Mouse (Mus musculus) hindbrain, embryonic 11.5 days (tissue): ENCODE data around the gene Hsp90ab1. TPM values are rescaled to one million over a fixed set of nuclear protein-coding genes. Genes with fewer than 3 reads are reported as not detected.

Experiments used
- ATAC-seq: fragments of 200-750 bp; cut with Nextera tagmentation; 2 replicates; pipeline ENCODE4 v1.8.0; 2017; ENCODE audit warnings: mild to moderate bottlenecking, moderate TSS enrichment, moderate library complexity; ENCODE audit not compliant: low FRiP score
- DNase-seq: peaks from one replicate; pipeline ENCODE4 v3.0.0-alpha.2; 2015; ENCODE audit warnings: low spot score
- H3K27ac ChIP-seq: fragments of 300-500 bp; sonication (generic); 2 replicates; pipeline ENCODE4 v1.5.1; 2014; ENCODE audit warnings: mild to moderate bottlenecking, low read depth, low read length
- H3K27me3 ChIP-seq: fragments of 300-500 bp; sonication (generic); 2 replicates; pipeline ENCODE4 v1.6.1; 2014; ENCODE audit warnings: mild to moderate bottlenecking, low read length, moderate library complexity, mixed read lengths; ENCODE audit not compliant: control insufficient read depth, insufficient read depth
- H3K36me3 ChIP-seq: fragments of 300-500 bp; sonication (generic); 2 replicates; pipeline ENCODE4 v1.6.1; 2014; ENCODE audit warnings: mild to moderate bottlenecking, low read length, moderate library complexity, mixed read lengths; ENCODE audit not compliant: control insufficient read depth, insufficient read depth
- H3K4me1 ChIP-seq: fragments of 300-500 bp; sonication (generic); replicated peaks from 2 replicates; pipeline ENCODE4 v1.6.1; 2014; ENCODE audit warnings: low read length, mixed read lengths; ENCODE audit not compliant: control insufficient read depth, insufficient read depth
- H3K4me2 ChIP-seq: fragments of 300-500 bp; sonication (generic); replicated peaks from 2 replicates; pipeline ENCODE4 v1.6.1; 2014; ENCODE audit warnings: mild to moderate bottlenecking, low read depth, low read length
- H3K4me3 ChIP-seq: fragments of 300-500 bp; sonication (generic); 2 replicates; pipeline ENCODE4 v1.5.1; 2014; ENCODE audit warnings: low read depth, low read length
- H3K9ac ChIP-seq: fragments of 300-500 bp; sonication (generic); 2 replicates; pipeline ENCODE4 v1.6.1; 2014; ENCODE audit warnings: low read depth, low read length
- H3K9me3 ChIP-seq: fragments of 300-500 bp; sonication (generic); 2 replicates; pipeline ENCODE4 v1.6.1; 2016; ENCODE audit warnings: low read length; ENCODE audit not compliant: control insufficient read depth
- WGBS: fragments of 180-500 bp; shearing (Covaris S2); extraction: QIAGEN DNeasy Blood & Tissue Kit; methylation state at CpG from one replicate; pipeline ENCODE4 v1.1.7; 2014; 5-methylcytosine and 5-hydroxymethylcytosine counted together
- polyA plus RNA-seq: library from polyadenylated mRNA; unstranded; fragments of >200 nt; fragmentation: Nextera tagmentation; extraction: Ambion mirVana; gene quantifications from 2 replicates; pipeline ENCODE4 v1.2.1, GENCODE M21; 2014

The Hsp90ab1 gene
- polyA plus RNA-seq = 1,644 and 1,674 TPM in 2 replicates

DNA sequence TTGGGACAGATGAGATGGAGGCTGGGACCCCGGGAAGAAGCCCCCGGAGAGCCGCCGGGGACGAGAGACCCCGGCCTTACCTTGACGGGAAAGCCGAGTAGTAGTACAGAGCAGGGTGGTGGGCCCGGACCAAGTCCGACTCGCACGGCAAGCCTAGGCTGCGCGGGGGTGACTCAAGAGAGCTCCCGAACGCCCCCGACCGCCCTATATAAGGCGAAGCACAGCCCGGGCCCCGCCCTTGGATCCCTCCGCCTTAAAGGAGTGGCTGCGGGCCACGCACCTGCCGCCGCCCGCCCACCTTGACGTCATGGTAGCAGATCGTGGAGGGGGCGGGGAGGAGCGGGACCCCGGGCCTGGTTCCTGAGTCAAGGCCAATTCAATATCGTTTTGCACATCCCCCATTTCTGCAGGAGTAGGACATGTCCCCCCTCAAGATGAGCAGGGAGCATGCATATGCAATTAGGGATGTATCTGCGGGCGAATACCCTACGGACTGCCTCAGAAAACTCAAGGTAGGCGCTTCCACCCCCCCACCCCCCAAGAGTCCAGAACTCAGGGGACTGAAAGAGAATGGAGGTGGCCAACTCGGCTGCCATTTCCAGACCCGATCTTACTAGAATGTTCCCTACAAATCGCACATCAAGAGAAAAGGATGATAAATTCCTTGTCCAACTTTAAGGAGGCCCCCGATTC, at the start of gene Hsp90ab1:
Gene Hsp90ab1 (minus strand): TSS at position 185 of the 693 bp plus-strand sequence.
- H3K27me3 ChIP-seq = no peaks in the 10 kb centered on the region
- no peaks in the 10 kb centered on the region for H3K9me3 ChIP-seq
- under 1% methylated on average over 41 of the region's 41 CpGs for WGBS
- DNase-seq (peak; percentile 100), ATAC-seq (peak; percentile 86)
- peak within 1 kb of the TSS; percentile 92 for H3K4me3 ChIP-seq
- H3K4me1 ChIP-seq = peaks cover 4% of the 10 kb centered on the region; the same call in 1 of the 2 replicates
- H3K4me2 ChIP-seq = peak within 1 kb of the TSS; percentile 86
- peak within 1 kb of the TSS; percentile 92 for H3K27ac ChIP-seq
- H3K9ac ChIP-seq = peak within 1 kb of the TSS; percentile 99
- H3K36me3 ChIP-seq = peaks cover 20% of the 10 kb centered on the region

DNA sequence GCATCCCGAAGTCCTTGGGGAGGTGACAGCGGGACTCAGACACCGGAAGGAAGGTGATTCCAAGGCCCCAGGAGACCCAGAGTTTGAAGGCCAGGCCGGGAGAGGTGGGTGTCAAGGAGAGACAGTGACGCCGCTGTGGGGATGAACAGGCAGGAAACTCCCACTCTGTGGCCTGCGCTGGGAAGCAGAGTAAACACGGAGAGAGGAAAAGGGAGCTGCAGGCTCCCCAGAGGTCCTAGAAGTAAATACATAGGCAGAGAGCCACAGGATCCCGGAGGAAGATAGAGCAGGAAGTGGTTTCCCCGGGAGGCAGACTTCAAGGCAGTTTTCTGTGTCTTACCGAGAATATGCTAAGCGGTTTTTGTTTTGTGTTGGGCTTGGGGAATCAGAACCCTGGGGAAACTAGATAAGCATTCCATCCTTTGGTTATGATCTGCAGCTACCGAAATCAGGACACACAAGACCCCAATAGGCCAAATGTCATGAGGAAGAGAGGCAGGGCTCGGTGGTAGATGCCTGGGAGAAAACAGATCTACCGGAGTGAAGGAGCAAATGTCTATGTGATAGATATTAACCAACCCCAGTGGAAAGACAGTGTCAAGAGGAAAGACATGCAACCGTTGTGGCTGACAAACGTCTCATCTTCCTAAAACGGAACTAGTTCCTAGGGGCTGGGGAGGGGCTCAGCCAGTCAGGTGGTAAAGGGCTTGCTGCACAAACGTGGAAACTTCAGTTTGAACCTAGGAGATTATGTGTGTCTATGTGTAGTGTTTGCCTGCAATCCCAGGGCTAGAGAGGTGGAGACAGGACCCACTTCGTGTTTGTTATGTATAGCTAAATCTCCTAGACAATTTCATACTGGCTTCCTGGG, 46.5 kb upstream of the Hsp90ab1 start:
- DNase-seq (no peak), ATAC-seq (no peak)
- Histone ChIP-seq H3K9ac (peak overlapping the region; percentile 27; the same call in 1 of the 2 replicates), H3K9me3 (no peaks in the 10 kb centered on the region), H3K4me3 (0 out of 2 replicates have a peak overlapping the region, but pooled peaks have one; percentile 4), H3K27ac (peak overlapping the region; percentile 54), H3K27me3 (no peaks in the 10 kb centered on the region), H3K4me1 (0 out of 2 replicates have a peak, but pooled peaks cover 2% of the 10 kb centered on the region), H3K36me3 (no peaks in the 10 kb centered on the region), H3K4me2 (peak overlapping the region; percentile 21; the same call in 1 of the 2 replicates)
- 34% methylated on average over 20 of the region's 20 CpGs for WGBS

DNA sequence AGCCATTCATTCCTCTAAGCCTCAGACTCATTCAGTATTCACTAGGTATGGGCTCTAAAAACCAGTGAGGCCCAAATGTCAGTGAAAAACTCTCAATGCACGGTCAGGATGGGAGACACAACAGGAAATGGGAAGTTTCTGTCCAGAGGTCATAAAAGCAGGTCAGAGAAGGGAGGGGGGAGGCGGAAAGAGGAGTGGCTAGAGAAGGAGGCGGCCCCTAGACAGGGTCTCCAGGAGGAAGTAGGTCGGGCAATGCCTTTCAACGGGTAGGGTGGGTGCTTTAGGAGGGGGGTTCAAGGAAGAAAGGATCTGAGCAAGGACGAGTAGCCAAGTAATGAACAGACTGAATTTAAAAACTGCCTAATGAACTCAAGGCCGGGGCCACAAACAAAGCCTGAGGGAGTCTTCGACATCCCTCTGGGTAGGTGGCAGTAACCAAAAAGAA, 45.9 kb upstream of the Hsp90ab1 start:
- Histone ChIP-seq H3K36me3 (no peaks in the 10 kb centered on the region), H3K4me1 (0 out of 2 replicates have a peak, but pooled peaks cover 2% of the 10 kb centered on the region), H3K4me3 (no peak overlapping the region), H3K4me2 (peak overlapping the region; percentile 21; the same call in 1 of the 2 replicates), H3K9me3 (no peaks in the 10 kb centered on the region), H3K27ac (peak overlapping the region; percentile 54; the same call in 1 of the 2 replicates), H3K27me3 (no peaks in the 10 kb centered on the region), H3K9ac (peak overlapping the region; percentile 27; the same call in 1 of the 2 replicates)
- WGBS = 11% methylated on average over 8 of the region's 8 CpGs
- DNase-seq (no peak), ATAC-seq (no peak)

DNA sequence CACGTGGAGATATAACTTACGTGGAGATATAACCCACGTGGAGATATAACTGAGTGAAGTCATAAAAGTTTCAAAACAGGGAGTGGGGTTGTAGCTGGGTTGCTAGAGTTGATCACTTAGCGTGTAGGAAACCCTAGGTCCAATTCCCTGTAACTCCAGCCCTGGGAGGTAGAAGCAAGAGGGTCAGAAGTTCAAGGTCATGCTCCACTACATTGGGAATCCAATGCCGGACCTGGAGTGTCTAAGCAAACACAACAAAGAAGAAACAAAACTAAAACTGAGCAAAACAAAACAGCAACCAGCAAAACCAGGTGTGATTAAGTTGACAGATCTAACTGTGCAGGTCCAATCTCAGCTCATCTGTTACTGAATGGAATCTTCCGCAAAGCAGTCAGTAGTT, 44.6 kb upstream of the Hsp90ab1 start:
- Histone ChIP-seq H3K36me3 (no peaks in the 10 kb centered on the region), H3K4me3 (no peak overlapping the region), H3K27me3 (no peaks in the 10 kb centered on the region), H3K9me3 (no peaks in the 10 kb centered on the region), H3K27ac (no peak overlapping the region), H3K4me1 (0 out of 2 replicates have a peak, but pooled peaks cover 2% of the 10 kb centered on the region), H3K4me2 (no peak overlapping the region), H3K9ac (no peak overlapping the region)
- no peak for ATAC-seq
- no peak for DNase-seq
- whole genome bisulfite sequencing = 92% methylated on average over 6 of the region's 6 CpGs

DNA sequence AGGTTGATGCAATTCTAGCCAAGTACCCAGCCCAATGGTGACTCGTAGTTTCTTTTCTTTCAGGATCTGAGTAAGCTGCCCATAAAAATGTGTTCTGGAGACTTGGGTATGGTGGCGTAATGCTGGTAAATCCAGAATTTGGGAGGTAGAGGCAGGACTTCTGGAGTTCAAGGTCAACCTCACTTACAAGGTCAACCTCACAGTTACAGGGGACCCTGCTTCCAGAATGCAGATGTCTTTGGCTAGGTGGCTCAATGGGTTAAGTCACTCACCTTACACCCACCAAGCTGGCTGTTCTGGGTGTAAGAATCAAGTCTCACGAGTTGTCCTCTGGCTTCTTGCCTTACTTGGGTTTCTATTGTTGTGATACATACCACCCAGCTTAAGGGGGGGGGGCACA, 43.6 kb upstream of the Hsp90ab1 start:
- no peaks in the 10 kb centered on the region for H3K36me3 ChIP-seq
- WGBS = 85% methylated on average over 3 of the region's 3 CpGs
- no peak for ATAC-seq

DNA sequence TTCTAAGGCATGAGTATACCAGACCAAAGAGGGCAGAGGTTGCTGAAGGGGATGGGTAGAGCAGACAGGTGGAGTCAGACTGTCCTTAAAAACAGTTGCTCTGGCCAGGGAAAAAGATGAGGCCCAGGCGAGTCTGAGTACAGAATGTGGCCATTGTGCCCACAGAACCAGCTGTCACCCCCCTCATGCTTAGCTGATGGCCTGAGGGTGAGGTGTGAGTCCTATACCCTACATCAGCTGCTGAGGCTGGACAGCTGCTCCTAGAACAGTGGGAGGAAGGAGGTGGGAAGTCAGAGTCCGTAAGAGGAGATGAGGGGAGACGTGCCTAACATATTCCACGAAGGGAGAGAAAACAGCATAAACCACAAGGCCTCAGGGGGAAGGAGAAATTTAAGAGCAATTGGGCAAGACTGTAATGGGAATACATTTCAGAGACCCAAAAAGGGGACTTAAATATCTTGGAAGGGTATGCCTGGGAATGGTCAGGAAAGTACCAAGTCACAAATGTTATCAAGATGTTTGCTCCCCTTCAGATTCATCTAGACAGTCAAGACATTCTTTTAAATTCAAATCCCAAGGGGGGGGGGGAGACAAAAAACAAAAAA, 43.1 kb upstream of the Hsp90ab1 start:
- no peak overlapping the region for H3K27ac ChIP-seq

More for the DNA sequence above, 43.6 kb upstream of the Hsp90ab1 start:
- no peak for DNase-seq
- no peak overlapping the region for H3K4me2 ChIP-seq
- no peaks in the 10 kb centered on the region for H3K27me3 ChIP-seq
- no peak overlapping the region for H3K4me3 ChIP-seq
- H3K9me3 ChIP-seq = no peaks in the 10 kb centered on the region
- no peak overlapping the region for H3K9ac ChIP-seq
- no peak overlapping the region for H3K27ac ChIP-seq
- H3K4me1 ChIP-seq = 0 out of 2 replicates have a peak, but pooled peaks cover 2% of the 10 kb centered on the region

DNA sequence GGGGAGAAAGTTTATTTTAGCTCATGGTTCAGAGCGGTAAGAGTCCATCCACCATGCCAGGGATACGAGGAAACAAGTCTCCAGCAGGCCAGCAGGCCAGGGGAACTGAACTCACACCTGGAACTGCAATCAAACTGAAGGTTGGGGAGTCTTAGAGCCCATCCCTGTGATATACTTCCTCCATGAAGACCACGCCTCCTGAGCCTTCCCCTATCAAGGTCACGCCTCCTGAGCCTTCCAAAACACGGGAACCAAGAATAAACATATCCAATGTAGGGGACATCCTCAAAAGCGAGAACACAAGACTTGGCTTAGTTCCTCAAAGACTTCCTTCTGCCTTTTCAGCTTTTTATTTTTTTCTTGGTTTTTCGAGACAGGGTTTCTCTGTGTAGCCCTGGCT, 39.9 kb upstream of the Hsp90ab1 start:
- Histone ChIP-seq H3K4me2 (no peak overlapping the region), H3K9ac (no peak overlapping the region), H3K36me3 (no peaks in the 10 kb centered on the region), H3K9me3 (no peaks in the 10 kb centered on the region), H3K4me3 (no peak overlapping the region), H3K27me3 (no peaks in the 10 kb centered on the region), H3K27ac (no peak overlapping the region), H3K4me1 (no peaks in the 10 kb centered on the region; the same call in 1 of the 2 replicates)
- no peak for DNase-seq
- ATAC-seq = no peak
- WGBS = 88% methylated on average over 7 of the region's 7 CpGs

More for the DNA sequence above, 43.1 kb upstream of the Hsp90ab1 start:
- H3K4me1 ChIP-seq = 0 out of 2 replicates have a peak, but pooled peaks cover 2% of the 10 kb centered on the region
- DNase-seq = no peak
- WGBS = 69% methylated on average over 4 of the region's 4 CpGs
- H3K9me3 ChIP-seq = no peaks in the 10 kb centered on the region
- H3K4me2 ChIP-seq = no peak overlapping the region
- H3K9ac ChIP-seq = no peak overlapping the region
- no peaks in the 10 kb centered on the region for H3K27me3 ChIP-seq
- ATAC-seq = no peak
- H3K36me3 ChIP-seq = no peaks in the 10 kb centered on the region
- H3K4me3 ChIP-seq = no peak overlapping the region

DNA sequence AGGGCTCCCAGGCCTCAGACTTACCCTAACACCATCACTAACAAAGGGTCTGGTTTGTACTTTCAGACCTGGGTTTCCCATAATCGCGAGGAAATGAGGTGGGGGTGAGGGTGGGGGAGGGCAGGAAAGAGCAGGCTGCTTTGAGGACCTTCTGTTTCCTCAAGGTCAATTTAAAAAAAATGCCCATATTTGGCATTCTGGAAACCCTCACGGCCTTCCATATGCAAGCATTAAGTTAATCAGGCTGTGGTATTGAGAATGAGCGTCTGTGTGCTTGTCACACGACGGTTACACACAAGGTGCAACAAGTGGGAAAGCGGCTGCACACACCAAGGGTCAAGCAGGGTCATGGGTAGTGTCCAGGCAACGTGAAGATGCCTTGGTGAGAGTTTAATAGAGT, 38.9 kb upstream of the Hsp90ab1 start:
- ATAC-seq (no peak), DNase-seq (no peak)
- H3K27me3 ChIP-seq = no peaks in the 10 kb centered on the region
- no peaks in the 10 kb centered on the region for H3K36me3 ChIP-seq
- H3K4me3 ChIP-seq = no peak overlapping the region
- H3K4me2 ChIP-seq = no peak overlapping the region
- WGBS = 81% methylated on average over 8 of the region's 8 CpGs
- H3K9me3 ChIP-seq = no peaks in the 10 kb centered on the region
- H3K4me1 ChIP-seq = no peaks in the 10 kb centered on the region; the same call in 1 of the 2 replicates
- H3K9ac ChIP-seq = no peak overlapping the region
- H3K27ac ChIP-seq = no peak overlapping the region
